Mouse (Mus musculus): ENCODE measurements around the gene Scg5.

GRCm38 (mm10) chr2:113849141-113849540 is 20.2 kb upstream of the Scg5 start:
- TF ChIP-seq CTCF (conservative IDR thresholded peaks at IDR 0.05; ENCODE audit: low read length) (no peak), NANOG (IDR thresholded peaks at IDR 0.05; ENCODE audit: borderline replicate concordance, low read length) (no peak), POU5F1 (IDR thresholded peaks at IDR 0.05; ENCODE audit: borderline replicate concordance, low read length) (no peak)
